Mouse (Mus musculus) left cerebral cortex, adult 8-10 months (tissue): Measurements from ENCODE around the gene Olfr344. TPM values are rescaled to one million over a fixed set of nuclear protein-coding genes. Genes with fewer than 3 reads are reported as not detected.

Source experiments
- DNase-seq, 2 experiments: peaks; one replicate each; pipeline ENCODE4 v3.0.0; 2022; ENCODE audit warnings: low spot score in 2 of 2
- total RNA-seq, 4 experiments: library from RNA; stranded (reverse); gene quantifications; 2 replicates each; pipeline ENCODE4 v1.2.4; 2022

Gene Olfr344
- total RNA-seq, result not detected

DNA sequence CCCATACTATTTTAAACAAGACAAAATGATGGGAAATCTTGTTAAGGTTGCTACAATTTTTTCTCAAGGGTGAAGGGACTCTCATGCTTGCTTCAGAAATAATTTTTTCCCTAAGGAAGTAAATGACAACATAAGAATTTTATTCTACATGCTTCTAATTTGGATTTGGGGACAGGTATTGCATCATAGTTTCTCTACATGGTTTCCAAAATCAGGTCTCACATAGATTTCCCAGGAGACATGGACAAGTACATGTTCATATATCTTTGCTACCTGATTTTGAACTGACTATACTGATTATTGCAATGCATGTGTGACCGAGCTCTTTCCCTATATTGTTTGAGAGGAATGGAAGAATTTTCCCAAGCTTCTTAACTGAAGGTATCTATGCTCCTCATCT lies at the start of gene Olfr344:
Olfr344 (plus strand) TSS at position 301 of the 400 bp plus-strand sequence.
- DNase-seq, result no peak

DNA sequence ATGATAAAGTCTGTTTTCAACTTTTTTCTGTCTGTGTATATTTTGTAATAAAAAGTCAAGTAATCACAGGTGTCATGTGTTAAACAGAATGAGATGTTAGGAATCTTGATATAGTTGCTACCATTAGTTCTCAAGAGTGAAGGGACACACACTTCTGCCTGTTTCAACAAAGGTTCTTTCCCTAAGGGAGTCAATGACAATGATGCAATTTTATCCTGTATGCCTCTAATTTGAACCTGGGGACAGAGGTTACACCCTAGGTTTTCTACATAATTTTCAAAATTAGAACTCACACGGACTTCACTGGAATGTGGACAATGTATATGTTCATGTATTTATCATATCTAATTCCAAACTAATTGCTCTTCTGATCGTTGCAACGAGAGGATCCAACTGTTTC lies 41.8 kb upstream of the Olfr344 start, which contains the start of gene Olfr342:
Olfr342 (plus strand) TSS at position 301 of the 400 bp plus-strand sequence.
- DNase-seq, result no peak

DNA sequence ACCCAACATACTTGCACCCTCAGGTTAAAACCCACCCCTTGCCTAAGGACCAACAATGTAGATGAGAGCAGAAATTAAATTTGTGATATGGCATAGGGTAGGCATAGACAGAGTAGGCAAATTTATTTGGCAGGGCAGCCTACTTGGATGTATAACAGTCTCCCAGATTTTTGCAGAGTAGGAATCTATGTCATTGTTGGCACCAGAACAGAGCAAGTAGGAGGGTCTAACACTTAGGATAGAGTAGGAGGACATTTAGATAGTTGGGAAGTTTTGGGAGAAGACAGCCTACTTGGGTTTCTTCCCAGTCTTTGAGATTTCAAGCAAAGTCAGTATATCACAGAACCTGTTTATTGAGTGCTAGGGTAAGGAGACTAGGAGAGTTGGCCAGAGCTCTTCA lies 1.3 kb upstream of the Olfr344 start:
- peak in 1 of 2 experiments; percentile 10 for DNase-seq

DNA sequence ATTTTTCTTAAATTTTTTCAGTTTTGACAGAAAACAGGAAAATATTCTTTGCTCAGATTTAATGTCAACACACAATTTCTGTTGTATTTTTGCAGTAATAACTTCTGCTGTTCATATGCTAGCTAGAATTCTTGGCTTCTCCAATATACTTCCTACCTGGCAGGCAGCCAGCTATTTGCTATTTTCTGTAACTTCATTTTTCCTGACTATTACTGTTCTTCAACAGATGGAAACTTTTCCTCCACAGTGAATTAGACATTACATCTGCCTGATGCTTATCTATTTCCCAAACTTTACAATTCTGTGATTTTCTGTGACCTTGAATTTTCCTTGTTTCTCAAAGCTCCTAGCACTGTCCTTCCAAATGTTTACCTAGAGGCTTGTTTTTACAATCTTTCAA lies 560 bp downstream of the Olfr344 start:
- no peak for DNase-seq

DNA sequence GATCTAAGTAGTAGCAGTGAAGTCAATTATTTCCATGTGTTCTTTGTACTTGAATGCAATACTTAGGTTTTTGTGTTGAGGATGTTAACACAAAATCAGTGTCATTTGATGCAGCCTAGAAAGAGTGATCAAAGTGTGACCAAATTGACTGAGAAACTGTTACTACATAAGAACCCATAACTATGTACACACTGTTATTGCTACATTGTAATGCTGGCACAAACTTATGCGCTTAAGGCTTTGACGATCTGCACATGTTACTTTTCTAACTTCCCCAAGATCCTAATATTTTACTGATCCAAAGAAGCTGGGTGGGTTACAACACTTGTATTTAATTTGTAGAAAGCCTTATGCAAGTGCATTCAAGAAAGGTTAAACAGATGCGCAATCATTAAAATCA lies 1.4 kb downstream of the Olfr344 start:
- no peak for DNase-seq

Other genes with a start within 250 kb of the Olfr344 start
- gene Olfr338, start 193.1 kb upstream of the Olfr344 start, total RNA-seq, result under 1 TPM in 2 of 4 experiments, not detected in 2; 0.08 to 0.09 TPM
- not detected for gene Olfr339, start 147.7 kb upstream of the Olfr344 start, total RNA-seq
- gene Olfr340, start 114.1 kb upstream of the Olfr344 start, total RNA-seq, result not detected
- not detected for gene Olfr341, start 84.2 kb upstream of the Olfr344 start, total RNA-seq
- not detected for gene Olfr342, start 41.7 kb upstream of the Olfr344 start, total RNA-seq
- not detected for gene Olfr345, start 73.4 kb downstream of the Olfr344 start, total RNA-seq
- gene Olfr346, start 119.1 kb downstream of the Olfr344 start, total RNA-seq, result not detected
- gene Olfr347, start 165.2 kb downstream of the Olfr344 start, total RNA-seq, result not detected
- not detected for gene Olfr348, start 217.6 kb downstream of the Olfr344 start, total RNA-seq
- gene Olfr50, start 223.9 kb downstream of the Olfr344 start, total RNA-seq, result not detected